Mouse (Mus musculus): Measurements from ENCODE around the gene Ddx54. TPM values are rescaled to one million over a fixed set of nuclear protein-coding genes. Genes with fewer than 3 reads are reported as not detected.

The Ddx54 gene
- polyA plus RNA-seq, 1 experiment from 2014 or later = 34.8 TPM

GRCm38 (mm10) chr5:120586741-120587615 is 25.6 kb upstream of the Ddx54 start:
- ATAC-seq (replicated peaks; ENCODE audit: low FRiP score, low read depth) = peak; percentile 12; the same call in 1 of the 2 replicates
- WGBS = 11% methylated on average over 17 of the region's 17 CpGs
- H3K4me1 ChIP-seq (replicated peaks; ENCODE audit: insufficient read depth, low read length) = peaks cover 7% of the 10 kb centered on the region; the same call in 1 of the 2 replicates
- no peaks in the 10 kb centered on the region for H3K27me3 ChIP-seq (ENCODE audit: insufficient read depth, low read length)
- peak overlapping the region; percentile 89 for H3K4me3 ChIP-seq (replicated peaks; ENCODE audit: low read depth, low read length)
- DNase-seq (ENCODE audit: low spot score) = peak; percentile 51
- peak overlapping the region; percentile 93 for H3K4me2 ChIP-seq (ENCODE audit: low read length)
- H3K9me3 ChIP-seq (replicated peaks; ENCODE audit: low read length) = no peaks in the 10 kb centered on the region
- TF ChIP-seq CTCF (IDR thresholded peaks at IDR 0.05; ENCODE audit: low read depth) = no peak
- peak overlapping the region; percentile 10; the same call in 1 of the 2 replicates for H3K9ac ChIP-seq (ENCODE audit: low read depth, low read length)
- H3K36me3 ChIP-seq (ENCODE audit: insufficient read depth, low read length) = peaks cover 19% of the 10 kb centered on the region; the same call in 1 of the 2 replicates
- H3K27ac ChIP-seq = peak overlapping the region; percentile 78

GRCm38 (mm10) chr5:120587616-120587926 is 25.0 kb upstream of the Ddx54 start:
- Histone ChIP-seq H3K36me3 (ENCODE audit: insufficient read depth, low read length) (peaks cover 19% of the 10 kb centered on the region; the same call in 1 of the 2 replicates), H3K27me3 (ENCODE audit: insufficient read depth, low read length) (no peaks in the 10 kb centered on the region), H3K4me2 (ENCODE audit: low read length) (peak overlapping the region; percentile 93), H3K9me3 (replicated peaks; ENCODE audit: low read length) (no peaks in the 10 kb centered on the region), H3K4me3 (replicated peaks; ENCODE audit: low read depth, low read length) (peak overlapping the region; percentile 89), H3K27ac (peak overlapping the region; percentile 78), H3K4me1 (replicated peaks; ENCODE audit: insufficient read depth, low read length) (peaks cover 7% of the 10 kb centered on the region; the same call in 1 of the 2 replicates), H3K9ac (ENCODE audit: low read depth, low read length) (peak overlapping the region; percentile 87; the same call in 1 of the 2 replicates)
- WGBS = 13% methylated on average over 9 of the region's 9 CpGs
- TF ChIP-seq CTCF (IDR thresholded peaks at IDR 0.05; ENCODE audit: low read depth) = no peak
- ATAC-seq (replicated peaks; ENCODE audit: low FRiP score, low read depth) (no peak), DNase-seq (ENCODE audit: low spot score) (peak; percentile 62)

GRCm38 (mm10) chr5:120587940-120588568 is 24.5 kb upstream of the Ddx54 start:
- Histone ChIP-seq H3K4me3 (replicated peaks; ENCODE audit: low read depth, low read length) (peak overlapping the region; percentile 89), H3K27me3 (ENCODE audit: insufficient read depth, low read length) (no peaks in the 10 kb centered on the region), H3K4me2 (ENCODE audit: low read length) (peak overlapping the region; percentile 93), H3K9me3 (replicated peaks; ENCODE audit: low read length) (no peaks in the 10 kb centered on the region), H3K36me3 (ENCODE audit: insufficient read depth, low read length) (peaks cover 16% of the 10 kb centered on the region; the same call in 1 of the 2 replicates), H3K4me1 (replicated peaks; ENCODE audit: insufficient read depth, low read length) (peaks cover 7% of the 10 kb centered on the region; the same call in 1 of the 2 replicates), H3K9ac (ENCODE audit: low read depth, low read length) (peak overlapping the region; percentile 87), H3K27ac (peak overlapping the region; percentile 78)
- ATAC-seq (replicated peaks; ENCODE audit: low FRiP score, low read depth) (no peak), DNase-seq (ENCODE audit: low spot score) (no peak)
- TF ChIP-seq CTCF (IDR thresholded peaks at IDR 0.05; ENCODE audit: low read depth) = no peak
- under 1% methylated on average over 24 of the region's 29 CpGs for WGBS

- Histone ChIP-seq H3K4me1 (replicated peaks; ENCODE audit: insufficient read depth, low read length) (peaks cover 7% of the 10 kb centered on the region; the same call in 1 of the 2 replicates), H3K36me3 (ENCODE audit: insufficient read depth, low read length) (peaks cover 11% of the 10 kb centered on the region; the same call in 1 of the 2 replicates), H3K9ac (ENCODE audit: low read depth, low read length) (peak within 1 kb of the TSS; percentile 87), H3K27ac (peak within 1 kb of the TSS; percentile 78), H3K9me3 (replicated peaks; ENCODE audit: low read length) (no peaks in the 10 kb centered on the region), H3K27me3 (ENCODE audit: insufficient read depth, low read length) (no peaks in the 10 kb centered on the region), H3K4me2 (ENCODE audit: low read length) (peak within 1 kb of the TSS; percentile 93), H3K4me3 (replicated peaks; ENCODE audit: low read depth, low read length) (peak within 1 kb of the TSS; percentile 89)
- peak; percentile 95 for ATAC-seq (replicated peaks; ENCODE audit: low FRiP score, low read depth)
- peak; percentile 23; the same call in 1 of the 2 replicates for TF ChIP-seq CTCF (IDR thresholded peaks at IDR 0.05; ENCODE audit: low read depth)
- DNase-seq (ENCODE audit: low spot score) = peak; percentile 100
- 0% methylated on average over 35 of the region's 35 CpGs for WGBS
Measured at GRCm38 (mm10) chr5:120588569-120589094, 23.9 kb upstream of the Ddx54 start, which contains the start of the genes Tpcn1 and Iqcd. Gene Tpcn1 (minus strand): TSS chr5:120588673. Gene Iqcd (plus strand): TSS chr5:120589016.

GRCm38 (mm10) chr5:120590356-120591010 is 22.1 kb upstream of the Ddx54 start:
- Histone ChIP-seq H3K27me3 (ENCODE audit: insufficient read depth, low read length) (no peaks in the 10 kb centered on the region), H3K9ac (ENCODE audit: low read depth, low read length) (no peak overlapping the region), H3K27ac (no peak overlapping the region), H3K36me3 (ENCODE audit: insufficient read depth, low read length) (no peaks in the 10 kb centered on the region), H3K4me1 (replicated peaks; ENCODE audit: insufficient read depth, low read length) (peaks cover 7% of the 10 kb centered on the region; the same call in 1 of the 2 replicates), H3K9me3 (replicated peaks; ENCODE audit: low read length) (no peaks in the 10 kb centered on the region), H3K4me3 (replicated peaks; ENCODE audit: low read depth, low read length) (no peak overlapping the region), H3K4me2 (ENCODE audit: low read length) (no peak overlapping the region)
- TF ChIP-seq CTCF (IDR thresholded peaks at IDR 0.05; ENCODE audit: low read depth) = peak; percentile 64
- no peak for DNase-seq (ENCODE audit: low spot score)
- no peak for ATAC-seq (replicated peaks; ENCODE audit: low FRiP score, low read depth)
- WGBS = 77% methylated on average over 16 of the region's 16 CpGs
